Mouse (Mus musculus) adrenal gland, postnatal 10 days (tissue): ENCODE measurements around the gene Zfp239. TPM values are rescaled to one million over a fixed set of nuclear protein-coding genes. Genes with fewer than 3 reads are reported as not detected.
A peak's percentile ranks its signal among the peaks of the same experiment; 100 is the strongest.

Experiments used
- DNase-seq: peaks from one replicate; pipeline ENCODE4 v3.0.0; 2021; ENCODE audit warnings: mixed read lengths
- total RNA-seq, 2 experiments: library from RNA; stranded (reverse); gene quantifications; 2 replicates each; pipeline ENCODE4 v1.2.3; 2021

The Zfp239 gene
- total RNA-seq, 2 experiments from 2014 or later: 1.9 to 2.7 TPM

- peak; percentile 94 for DNase-seq
These were observed 45.5 kb downstream of the Zfp239 start for GRCm38 (mm10) chr6:117907301-117907978.

DNA sequence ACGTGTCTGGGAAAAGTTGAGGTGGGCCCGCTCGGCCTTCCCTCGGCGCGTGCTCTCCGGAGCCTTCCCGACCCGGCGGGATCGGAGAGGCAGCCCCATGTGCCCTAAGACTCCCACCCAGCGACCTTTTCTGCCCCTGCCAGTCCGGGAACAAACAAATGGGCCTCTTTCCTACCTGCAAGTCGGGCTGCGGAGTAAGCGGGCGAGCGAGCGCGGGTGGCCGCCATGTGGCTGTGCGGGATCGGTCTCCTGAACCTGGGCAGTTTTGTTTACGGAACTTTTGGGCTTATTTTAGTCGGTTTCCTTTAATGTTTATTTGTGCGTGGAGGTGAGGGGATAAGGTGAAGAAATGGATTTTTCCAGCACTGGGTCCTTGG lies 46.1 kb downstream of the Zfp239 start:
- DNase-seq: no peak

- DNase-seq: peak; percentile 31
These were observed 46.6 kb downstream of the Zfp239 start for GRCm38 (mm10) chr6:117908424-117908900.

GRCm38 (mm10) chr6:117910120-117910661 lies 48.3 kb downstream of the Zfp239 start:
- DNase-seq: no peak

DNA sequence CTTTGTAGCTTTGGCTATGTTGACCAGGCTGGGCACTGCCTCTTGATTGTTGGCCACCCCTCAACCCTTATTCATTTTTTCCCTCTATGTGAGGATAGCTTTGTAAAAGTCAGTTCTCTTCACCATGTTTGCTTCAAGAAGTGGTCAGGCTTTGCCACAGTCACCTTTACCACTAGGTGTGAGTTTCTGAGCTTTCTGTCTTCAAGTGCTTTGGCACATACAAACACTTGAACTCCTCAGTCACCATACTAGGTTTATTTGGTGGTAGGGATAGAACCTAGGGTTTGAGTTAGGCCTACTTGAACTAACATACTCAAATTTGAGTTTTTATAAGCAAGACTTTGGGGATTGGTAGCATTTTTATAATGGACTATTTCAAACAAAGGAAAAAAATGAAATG lies 52.6 kb downstream of the Zfp239 start:
- no peak for DNase-seq

DNA sequence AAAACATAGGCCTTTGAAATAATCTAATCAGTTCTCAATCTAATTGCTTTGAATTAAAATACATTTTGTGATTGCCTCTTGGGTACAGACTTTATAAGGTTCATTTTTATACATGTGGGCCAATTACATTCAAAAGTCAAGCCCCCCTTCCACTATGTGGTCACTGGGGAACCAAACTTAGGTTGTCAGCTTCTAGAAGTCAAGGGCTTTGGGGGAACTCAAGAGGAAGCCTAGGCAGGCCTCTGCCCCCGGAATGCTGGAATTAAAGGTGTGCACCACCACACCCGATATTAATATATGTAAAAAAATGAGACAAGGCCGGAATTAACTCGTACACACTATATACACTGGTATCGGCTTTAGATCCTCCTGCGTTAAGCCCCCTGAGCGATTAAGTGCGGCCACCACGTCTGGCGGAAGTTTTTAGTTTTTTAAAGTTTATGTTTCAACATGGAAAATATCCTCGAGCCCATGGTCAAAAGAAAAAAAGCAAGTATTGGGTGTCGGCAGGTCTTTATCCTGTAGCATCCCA lies 54.4 kb downstream of the Zfp239 start:
- DNase-seq: no peak

DNA sequence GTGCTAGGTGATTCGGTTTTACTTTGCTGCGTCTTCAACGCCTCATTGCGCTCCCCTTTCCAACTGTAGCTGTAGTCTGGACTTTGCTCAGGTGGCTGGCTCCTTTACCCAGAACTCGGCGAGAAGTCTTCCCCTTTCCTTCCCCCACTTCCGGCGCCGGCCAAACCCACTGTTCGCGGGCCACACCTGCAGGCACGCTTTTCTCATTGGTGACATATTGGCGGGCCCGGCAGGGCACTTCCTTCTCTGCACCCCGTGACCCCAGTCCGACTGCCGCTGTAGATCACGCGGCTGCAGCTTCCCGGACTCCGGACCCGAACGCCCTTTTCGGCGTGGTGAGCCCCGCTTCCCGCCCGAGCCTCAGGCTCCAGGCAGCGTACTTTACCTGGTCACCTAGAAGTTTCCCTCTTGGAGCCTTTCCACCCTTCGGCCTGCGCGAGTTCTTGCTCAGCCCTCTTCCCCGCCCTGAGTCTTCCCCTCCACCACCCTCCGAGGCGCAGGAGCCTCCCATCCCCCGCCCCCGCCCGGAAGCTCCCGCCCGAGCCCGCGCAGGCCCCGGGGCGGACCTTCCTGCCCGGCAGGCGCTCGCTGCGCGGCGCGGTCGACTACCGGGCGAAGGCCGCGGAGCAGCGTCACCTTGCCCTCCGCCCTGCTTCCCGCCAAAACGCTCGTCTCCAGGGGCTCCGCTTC lies 55.0 kb downstream of the Zfp239 start:
- peak; percentile 89 for DNase-seq

DNA sequence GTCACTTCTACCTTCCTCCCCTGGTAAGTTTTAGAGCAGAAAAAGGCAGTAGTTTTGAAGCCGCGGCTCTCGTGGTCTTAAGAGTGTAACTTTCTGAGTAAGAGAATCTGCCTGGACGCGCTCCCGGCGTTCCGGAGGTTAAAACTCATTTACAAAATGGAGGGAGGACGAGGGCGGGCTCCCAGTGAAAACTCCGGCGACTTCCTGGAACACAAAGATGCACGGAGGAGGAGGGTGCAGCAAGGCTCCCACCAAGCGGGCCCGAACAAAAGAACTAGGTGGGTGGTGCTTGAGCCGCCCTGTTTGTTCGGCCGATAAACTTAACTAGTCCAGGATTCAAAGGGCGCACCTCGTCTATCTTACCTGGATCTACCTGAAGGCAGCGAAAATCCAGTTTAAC lies 55.7 kb downstream of the Zfp239 start:
- DNase-seq: peak; percentile 75

GRCm38 (mm10) chr6:117918043-117918442 lies 56.1 kb downstream of the Zfp239 start:
- no peak for DNase-seq

DNA sequence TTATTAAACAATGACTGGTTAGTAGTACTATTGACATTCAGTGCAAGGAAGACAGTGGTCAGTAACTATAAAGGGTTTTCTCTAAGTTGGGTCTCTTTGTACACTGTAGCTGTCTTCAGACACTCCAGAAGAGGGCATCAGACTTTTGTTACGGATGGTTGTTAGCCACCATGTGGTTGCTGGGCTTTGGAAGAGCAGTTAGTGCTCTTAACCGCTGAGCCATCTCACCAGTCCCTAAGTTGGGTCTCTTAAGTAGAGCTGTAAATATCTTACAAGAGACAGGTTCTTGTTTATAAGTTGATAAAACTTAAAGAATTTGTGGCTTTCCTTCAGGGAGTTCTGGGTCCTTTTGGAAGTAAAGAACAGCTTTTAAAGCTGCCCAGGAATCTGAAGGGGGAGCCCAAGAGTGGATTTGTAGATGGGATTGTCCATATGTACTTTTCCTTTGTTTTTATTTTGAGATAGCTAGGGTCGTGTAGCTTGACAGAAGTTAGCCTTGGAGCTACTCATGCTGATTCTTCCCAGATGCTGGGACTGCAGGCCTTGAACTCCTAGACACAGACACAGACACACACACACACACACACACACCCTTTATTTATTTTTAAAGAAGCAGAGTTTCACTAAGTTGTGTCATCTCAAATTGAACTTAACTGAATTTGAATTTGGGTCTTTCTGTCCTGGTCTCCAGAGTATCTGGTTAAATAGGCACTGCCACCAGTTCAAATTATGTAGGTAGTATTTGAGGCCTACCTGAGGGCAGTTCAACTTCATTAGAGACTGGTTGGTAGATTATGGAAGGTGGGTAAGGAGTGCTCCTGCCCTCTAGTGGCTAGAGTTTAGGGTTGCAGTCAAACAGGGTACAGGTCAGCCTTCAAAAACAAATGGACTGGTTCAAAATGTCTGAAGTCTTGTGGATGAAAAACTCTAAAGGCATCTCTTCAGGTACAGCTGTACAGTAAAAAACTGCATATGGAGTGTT lies 59.0 kb downstream of the Zfp239 start:
- DNase-seq: peak; percentile 40

DNA sequence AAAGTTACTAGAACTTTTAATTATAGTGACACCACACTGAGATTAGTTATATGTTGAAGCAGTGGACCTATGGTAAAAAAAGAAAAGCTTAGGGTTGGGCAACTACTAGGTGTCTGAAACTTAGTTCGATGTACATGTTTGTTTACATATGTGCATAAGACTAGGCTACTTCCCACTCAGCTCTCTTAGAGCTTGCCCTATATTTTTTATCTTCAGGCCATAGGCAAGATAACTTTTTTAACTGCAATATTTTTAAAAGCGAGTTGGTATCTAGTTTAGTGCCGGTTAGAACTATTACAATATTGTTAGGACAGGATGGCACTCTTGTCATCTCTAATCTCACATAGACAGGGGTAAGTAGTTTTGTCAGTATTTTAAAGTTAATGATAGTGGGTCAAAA lies 60.1 kb downstream of the Zfp239 start:
- no peak for DNase-seq

Other genes starting within 250 kb of the Zfp239 start
- 10 to 100 TPM; 30.9 to 38.0 TPM for gene Zfp637, start 20.9 kb upstream of the Zfp239 start, total RNA-seq
- gene Hnrnpf, start 38.2 kb downstream of the Zfp239 start, total RNA-seq: 100 to 1,000 TPM; 424 to 432 TPM
- not detected for gene Fxyd4, start 75.6 kb downstream of the Zfp239 start, total RNA-seq
- under 1 TPM; 0.21 to 0.36 TPM for gene Rasgef1a, start 149.3 kb downstream of the Zfp239 start, total RNA-seq